Mouse (Mus musculus): ENCODE measurements at regions not wholly inside any gene's neighbourhood (a gene's known extent, or its start where the extent isn't known, plus 50 kb on each side); places are given as distances from the start of the nearest gene placed in this dataset.
"Not testable (repeated sequence)": the region's sequence is repeated elsewhere in the genome, so short reads cannot be mapped to it uniquely, and the experiment has no call there.

GRCm38 (mm10) chr17:4494392-4494791 lies 499.7 kb upstream of the Arid1b start:
- in situ Hi-C loops (cut with MboI; ENCODE audit: low pct_unique_long_range_greater_than_20kb in 1 of 2, low sequenced_read_pairs in 2 of 2, unreplicated experiment in 1 of 2) = no loop called here

DNA sequence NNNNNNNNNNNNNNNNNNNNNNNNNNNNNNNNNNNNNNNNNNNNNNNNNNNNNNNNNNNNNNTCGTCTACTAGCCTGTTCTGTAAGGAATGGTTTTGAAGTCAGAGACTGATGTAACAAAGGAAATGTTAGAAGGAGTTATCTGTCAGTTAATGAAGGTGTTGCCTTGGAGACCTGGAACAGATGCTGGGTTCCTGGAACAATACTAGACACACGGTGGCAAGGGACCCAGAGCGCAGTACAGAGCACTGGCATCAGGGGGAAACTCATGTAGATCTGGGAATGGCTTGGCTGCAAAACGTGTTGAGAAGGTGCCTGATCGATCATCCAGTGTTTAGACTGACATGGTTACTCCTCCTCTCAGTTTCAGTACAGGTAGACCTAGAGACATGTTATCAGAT lies 493.6 kb upstream of the Arid1b start:
- in situ Hi-C loops (cut with MboI; ENCODE audit: low pct_unique_long_range_greater_than_20kb in 1 of 2, low sequenced_read_pairs in 2 of 2, unreplicated experiment in 1 of 2) = no loop called here

DNA sequence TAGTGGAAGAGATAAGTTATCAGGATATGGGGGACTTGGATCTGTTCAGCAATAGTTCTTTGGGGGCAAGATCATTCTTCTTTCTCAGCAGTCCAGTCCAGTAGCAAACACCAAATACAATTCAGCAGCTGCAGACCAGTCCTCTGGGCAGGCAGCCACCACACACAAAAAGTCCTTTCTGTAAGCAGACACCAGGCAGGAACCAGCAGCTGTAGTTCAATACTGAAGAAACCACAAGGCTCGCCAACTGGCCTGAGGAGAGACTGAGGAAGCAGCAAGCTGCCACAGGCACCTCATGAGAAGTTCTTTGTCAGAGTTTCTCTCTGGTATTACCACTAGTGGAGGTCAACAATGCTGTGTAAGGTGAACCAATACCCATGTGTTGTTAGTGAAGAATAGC lies 493.1 kb upstream of the Arid1b start:
- in situ Hi-C loops (cut with MboI; ENCODE audit: low pct_unique_long_range_greater_than_20kb in 1 of 2, low sequenced_read_pairs in 2 of 2, unreplicated experiment in 1 of 2) = no loop called here

- in situ Hi-C loops (cut with MboI; ENCODE audit: low pct_unique_long_range_greater_than_20kb in 1 of 2, low sequenced_read_pairs in 2 of 2, unreplicated experiment in 1 of 2) = no loop called here
These were observed 489.2 kb upstream of the Arid1b start for GRCm38 (mm10) chr17:4504951-4505350.

GRCm38 (mm10) chr17:4509506-4509905 lies 484.6 kb upstream of the Arid1b start:
- in situ Hi-C loops (cut with MboI; ENCODE audit: low pct_unique_long_range_greater_than_20kb in 1 of 2, low sequenced_read_pairs in 2 of 2, unreplicated experiment in 1 of 2) = no loop called here

DNA sequence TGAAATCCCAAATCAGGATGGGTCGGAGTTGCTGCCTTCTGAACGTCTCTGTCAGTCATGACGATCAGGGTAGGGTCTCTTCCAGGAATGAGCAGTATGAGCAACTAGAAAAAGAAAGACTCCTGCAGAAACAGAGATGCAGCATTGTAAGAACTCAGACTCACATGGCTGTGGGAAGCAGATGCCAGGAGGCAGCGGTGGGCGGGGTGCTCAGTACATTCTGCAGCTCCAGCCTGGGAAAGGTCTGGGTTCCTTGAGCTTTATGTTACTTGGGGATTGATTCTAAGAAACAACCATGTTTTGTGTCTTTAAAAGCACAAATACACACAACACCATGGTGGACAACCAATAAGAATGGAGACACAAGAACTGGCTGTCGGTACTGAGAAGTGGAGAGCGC lies 478.0 kb upstream of the Arid1b start:
- in situ Hi-C loops (cut with MboI; ENCODE audit: low pct_unique_long_range_greater_than_20kb in 1 of 2, low sequenced_read_pairs in 2 of 2, unreplicated experiment in 1 of 2) = no loop called here

- in situ Hi-C loops (cut with MboI; ENCODE audit: low pct_unique_long_range_greater_than_20kb in 1 of 2, low sequenced_read_pairs in 2 of 2, unreplicated experiment in 1 of 2) = no loop called here
These were observed 477.3 kb upstream of the Arid1b start for GRCm38 (mm10) chr17:4516846-4517245.

DNA sequence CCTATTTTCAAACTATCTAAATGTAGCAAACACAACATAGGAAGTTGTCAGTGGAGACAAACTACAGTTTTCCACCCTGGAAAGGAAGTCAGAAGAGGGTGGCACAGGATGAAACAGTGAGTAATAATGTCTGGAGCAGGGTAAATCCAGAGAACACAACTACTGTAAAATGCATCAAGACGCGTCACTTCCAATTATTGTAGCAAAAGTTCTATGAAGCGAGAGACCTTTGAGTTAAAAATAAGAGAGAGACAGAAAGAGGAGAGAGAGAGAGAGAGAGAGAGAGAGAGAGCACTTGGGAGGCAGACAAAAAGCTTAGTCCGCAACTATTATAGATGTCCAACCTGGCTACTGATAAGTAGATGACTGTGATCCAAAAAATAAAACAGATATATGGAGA lies 473.1 kb upstream of the Arid1b start:
- in situ Hi-C loops (cut with MboI; ENCODE audit: low pct_unique_long_range_greater_than_20kb in 1 of 2, low sequenced_read_pairs in 2 of 2, unreplicated experiment in 1 of 2) = no loop called here

- in situ Hi-C loops (cut with MboI; ENCODE audit: low pct_unique_long_range_greater_than_20kb in 1 of 2, low sequenced_read_pairs in 2 of 2, unreplicated experiment in 1 of 2) = no loop called here
These were observed 467.7 kb upstream of the Arid1b start for GRCm38 (mm10) chr17:4526466-4526865.

- in situ Hi-C loops (cut with MboI; ENCODE audit: low pct_unique_long_range_greater_than_20kb in 1 of 2, low sequenced_read_pairs in 2 of 2, unreplicated experiment in 1 of 2) = no loop called here
These were observed 462.0 kb upstream of the Arid1b start for GRCm38 (mm10) chr17:4532126-4532525.

GRCm38 (mm10) chr17:4540435-4540834 lies 453.7 kb upstream of the Arid1b start:
- in situ Hi-C loops (cut with MboI; ENCODE audit: low pct_unique_long_range_greater_than_20kb in 1 of 2, low sequenced_read_pairs in 2 of 2, unreplicated experiment in 1 of 2) = no loop called here

DNA sequence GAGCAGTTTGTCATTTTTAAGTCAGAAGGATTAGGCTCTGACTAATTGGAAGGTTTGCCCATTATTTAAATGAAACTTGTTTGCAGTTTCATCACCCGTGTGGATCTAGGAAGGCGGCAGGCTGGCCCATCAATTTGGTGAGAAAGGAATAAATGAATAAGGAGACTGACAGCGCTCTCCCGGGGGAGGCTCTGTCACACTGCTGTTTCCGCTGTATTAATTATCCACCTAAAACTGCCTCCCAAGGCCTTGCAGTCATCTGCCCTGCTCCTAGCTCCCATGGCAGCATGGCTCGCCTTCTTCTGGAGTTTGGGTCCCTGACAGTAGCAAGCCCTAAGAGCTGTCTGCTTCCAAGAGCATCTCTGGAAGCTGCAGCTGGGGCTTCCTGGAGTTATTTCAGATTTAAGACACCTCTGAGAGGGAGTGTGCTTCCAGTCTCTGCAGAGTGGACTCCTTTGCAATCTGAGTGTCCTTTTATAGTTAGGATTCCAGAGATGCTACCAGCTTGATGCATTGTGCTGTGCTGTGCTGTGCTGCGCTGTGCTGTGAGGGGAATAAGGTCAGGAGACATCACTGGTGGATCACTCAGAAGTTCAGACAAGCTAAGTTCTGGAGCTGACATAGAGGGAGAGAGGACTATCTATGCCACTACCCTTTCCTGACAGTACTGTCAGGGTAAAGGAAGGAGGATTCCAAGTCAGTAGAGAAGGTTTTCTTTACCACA lies 452.9 kb upstream of the Arid1b start:
- in situ Hi-C loops (cut with MboI; ENCODE audit: low pct_unique_long_range_greater_than_20kb in 1 of 2, low sequenced_read_pairs in 2 of 2, unreplicated experiment in 1 of 2) = no loop called here

DNA sequence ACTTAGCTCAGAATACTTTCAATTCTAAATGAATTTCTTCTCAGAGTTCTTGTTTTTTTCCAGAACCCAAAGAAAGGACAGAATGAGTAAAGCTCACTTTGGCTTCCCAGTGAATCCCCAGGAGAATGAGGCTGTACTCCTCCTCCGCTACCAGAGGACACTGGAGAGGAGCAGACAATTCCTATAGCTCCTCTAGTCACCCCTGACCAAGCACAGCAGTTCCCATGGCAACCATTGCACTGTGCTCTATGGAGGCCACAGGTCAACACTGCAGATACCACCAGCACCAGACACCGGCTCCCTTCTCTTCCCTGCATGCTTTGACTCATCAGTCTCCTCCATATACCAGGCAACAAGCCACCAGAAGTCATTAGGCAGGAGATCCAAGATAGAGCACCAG lies 447.6 kb upstream of the Arid1b start:
- in situ Hi-C loops (cut with MboI; ENCODE audit: low pct_unique_long_range_greater_than_20kb in 1 of 2, low sequenced_read_pairs in 2 of 2, unreplicated experiment in 1 of 2) = no loop called here

DNA sequence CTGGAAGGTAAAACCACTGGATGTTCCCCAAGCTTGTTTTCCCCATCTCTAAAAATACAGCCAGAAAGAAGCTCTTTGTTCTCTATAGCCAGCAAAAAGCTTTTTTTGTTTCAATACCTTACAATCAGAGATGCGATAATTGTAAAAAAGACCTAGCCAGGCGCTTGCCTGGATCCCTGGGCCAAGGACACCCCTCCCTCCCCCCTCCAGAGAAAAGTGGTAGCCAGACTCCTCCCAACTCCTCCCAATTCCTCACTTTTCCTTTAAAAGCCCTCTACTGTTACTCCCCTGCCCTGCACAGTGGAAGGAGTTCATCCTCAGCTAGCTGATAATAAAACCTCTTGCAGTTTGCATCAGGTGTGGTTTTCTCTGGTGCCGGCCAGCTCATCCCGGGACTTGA lies 441.1 kb upstream of the Arid1b start:
- in situ Hi-C loops (cut with MboI; ENCODE audit: low pct_unique_long_range_greater_than_20kb in 1 of 2, low sequenced_read_pairs in 2 of 2, unreplicated experiment in 1 of 2) = not testable (repeated sequence)

- in situ Hi-C loops (cut with MboI; ENCODE audit: low pct_unique_long_range_greater_than_20kb in 1 of 2, low sequenced_read_pairs in 2 of 2, unreplicated experiment in 1 of 2) = no loop called here
These were observed 430.5 kb upstream of the Arid1b start for GRCm38 (mm10) chr17:4563641-4564040.

DNA sequence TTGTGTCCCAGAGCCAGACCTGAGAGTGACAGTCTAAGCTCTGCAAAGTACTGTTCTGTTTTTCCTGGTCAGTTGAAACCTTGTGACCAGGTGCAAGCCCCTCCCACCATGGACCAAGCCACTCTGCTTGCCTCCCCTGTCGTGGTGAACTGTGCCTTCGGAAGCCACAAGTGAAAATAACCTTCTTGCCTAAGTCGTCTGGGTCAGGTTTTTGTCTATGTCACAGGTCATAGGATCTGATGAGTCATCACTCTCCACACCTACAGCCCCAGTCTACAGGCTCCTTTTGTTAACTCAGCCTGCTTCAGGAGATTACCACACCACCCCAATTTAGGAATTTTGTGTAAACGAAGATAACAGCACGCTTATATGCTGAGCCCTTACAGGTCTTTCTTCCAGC lies 417.2 kb upstream of the Arid1b start:
- in situ Hi-C loops (cut with MboI; ENCODE audit: low pct_unique_long_range_greater_than_20kb in 1 of 2, low sequenced_read_pairs in 2 of 2, unreplicated experiment in 1 of 2) = no loop called here

DNA sequence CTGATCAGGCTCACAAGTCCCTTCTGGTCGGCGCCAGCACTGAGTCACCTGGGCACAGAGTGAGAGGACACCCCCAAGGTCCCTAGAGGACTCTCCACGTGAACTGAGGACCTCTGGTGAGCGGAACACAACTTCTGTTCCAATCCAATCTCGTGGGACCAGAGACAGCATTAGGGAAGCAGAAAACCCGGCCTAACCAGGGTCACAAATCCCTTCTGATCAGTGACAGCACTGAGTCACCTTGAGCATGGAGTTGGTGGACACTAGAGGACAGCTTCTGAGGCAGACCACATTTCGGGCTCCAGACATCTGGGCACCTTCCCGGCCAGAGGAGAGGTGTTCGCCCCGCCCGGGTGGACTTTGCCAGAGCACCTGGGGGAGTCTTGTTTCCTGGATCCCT lies 412.3 kb upstream of the Arid1b start:
- in situ Hi-C loops (cut with MboI; ENCODE audit: low pct_unique_long_range_greater_than_20kb in 1 of 2, low sequenced_read_pairs in 2 of 2, unreplicated experiment in 1 of 2) = no loop called here

- in situ Hi-C loops (cut with MboI; ENCODE audit: low pct_unique_long_range_greater_than_20kb in 1 of 2, low sequenced_read_pairs in 2 of 2, unreplicated experiment in 1 of 2) = no loop called here
These were observed 383.7 kb upstream of the Arid1b start for GRCm38 (mm10) chr17:4610481-4610880.

DNA sequence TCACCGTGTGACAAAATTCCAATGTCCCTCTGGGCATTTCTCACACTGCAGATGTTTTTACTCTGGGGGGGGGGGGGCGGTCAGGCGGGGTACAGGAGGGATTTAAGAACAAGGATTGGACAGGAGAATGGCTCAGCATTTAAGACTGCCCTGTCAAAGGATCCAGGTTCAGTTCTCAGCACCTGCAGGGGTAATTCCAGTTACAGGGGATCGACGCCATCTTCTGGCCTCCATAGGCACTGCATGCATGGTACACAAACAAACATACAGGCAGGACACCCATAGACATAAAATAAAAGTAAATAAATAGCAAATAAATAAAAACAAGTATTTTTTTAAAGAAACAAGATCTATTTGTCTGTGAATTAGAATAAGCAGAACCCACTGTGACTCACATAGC lies 383.1 kb upstream of the Arid1b start:
- in situ Hi-C loops (cut with MboI; ENCODE audit: low pct_unique_long_range_greater_than_20kb in 1 of 2, low sequenced_read_pairs in 2 of 2, unreplicated experiment in 1 of 2) = no loop called here

- in situ Hi-C loops (cut with MboI; ENCODE audit: low pct_unique_long_range_greater_than_20kb in 1 of 2, low sequenced_read_pairs in 2 of 2, unreplicated experiment in 1 of 2) = no loop called here
These were observed 382.4 kb upstream of the Arid1b start for GRCm38 (mm10) chr17:4611711-4612110.

GRCm38 (mm10) chr17:4612136-4612535 lies 382.0 kb upstream of the Arid1b start:
- in situ Hi-C loops (cut with MboI; ENCODE audit: low pct_unique_long_range_greater_than_20kb in 1 of 2, low sequenced_read_pairs in 2 of 2, unreplicated experiment in 1 of 2) = no loop called here

Measured in mouse embryonic stem cell (cell line).